Mouse (Mus musculus) liver, embryonic 14.5 days (tissue): Measurements from ENCODE around the gene Snx21. TPM values are rescaled to one million over a fixed set of nuclear protein-coding genes. Genes with fewer than 3 reads are reported as not detected.

Source experiments
- ATAC-seq: fragments of 200-750 bp; cut with Nextera tagmentation; 2 replicates; pipeline ENCODE4 v1.8.0; 2017; ENCODE audit warnings: moderate number of reproducible peaks, mild to moderate bottlenecking, moderate library complexity; ENCODE audit not compliant: insufficient read depth
- DNase-seq, 3 experiments: peaks; one replicate each; pipeline ENCODE4 v3.0.0-alpha.2; 2012 to 2013; ENCODE audit warnings: low read depth in 3 of 3, low spot score in 3 of 3
- H3K27ac ChIP-seq: fragments of 300-500 bp; sonication (generic); 2 replicates; pipeline ENCODE4 v1.5.1; 2014; ENCODE audit warnings: moderate library complexity, mild to moderate bottlenecking, control low read depth, inconsistent platforms
- H3K27me3 ChIP-seq: fragments of 300-500 bp; sonication (generic); 2 replicates; pipeline ENCODE4 v1.6.1; 2014; ENCODE audit warnings: mild to moderate bottlenecking, low read length, moderate library complexity; ENCODE audit not compliant: control insufficient read depth, insufficient read depth
- H3K36me3 ChIP-seq: fragments of 300-500 bp; sonication (generic); replicated peaks from 2 replicates; pipeline ENCODE4 v1.6.1; 2014; ENCODE audit warnings: low read depth; ENCODE audit not compliant: control insufficient read depth, insufficient read depth
- H3K4me1 ChIP-seq, 2 experiments: fragments of 200-500 bp in 1 of 2; fragments of 300-500 bp in 1 of 2; sonication (generic) in 1 of 2; replicated peaks; 2 replicates each; pipeline ENCODE4 v1.6.1; 2012 to 2014; ENCODE audit warnings: antibody characterized with exemption in 1 of 2, inconsistent platforms in 1 of 2, low read length in 1 of 2; ENCODE audit not compliant: control insufficient read depth in 2 of 2, insufficient read depth in 2 of 2
- H3K4me2 ChIP-seq: fragments of 300-500 bp; sonication (generic); 2 replicates; pipeline ENCODE4 v1.6.1; 2014; ENCODE audit warnings: low read depth, mild to moderate bottlenecking, control low read depth, moderate library complexity
- H3K4me3 ChIP-seq, 2 experiments: fragments of 200-500 bp in 1 of 2; fragments of 300-500 bp in 1 of 2; sonication (generic) in 1 of 2; 2 replicates each; pipeline ENCODE4 v1.5.1; 2012 to 2014; ENCODE audit warnings: low read depth in 2 of 2, low read length in 2 of 2, mild to moderate bottlenecking in 2 of 2, control low read depth in 1 of 2, inconsistent platforms in 1 of 2, moderate library complexity in 1 of 2; ENCODE audit not compliant: insufficient read depth in 1 of 2
- H3K9ac ChIP-seq: fragments of 300-500 bp; sonication (generic); replicated peaks from 2 replicates; pipeline ENCODE4 v1.6.1; 2014; ENCODE audit warnings: mild to moderate bottlenecking, control low read depth, moderate library complexity
- H3K9me3 ChIP-seq: fragments of 300-500 bp; sonication (generic); 2 replicates; pipeline ENCODE4 v1.6.1; 2016; ENCODE audit warnings: low read length, mixed read lengths; ENCODE audit not compliant: control insufficient read depth
- CTCF ChIP-seq: IDR thresholded peaks from 2 replicates; pipeline ENCODE4 v1.5.1; 2016; ENCODE audit warnings: antibody characterized with exemption, low read depth, control low read depth
- EP300 ChIP-seq: IDR thresholded peaks from 2 replicates; pipeline ENCODE4 v1.6.1; 2016; ENCODE audit warnings: antibody characterized with exemption, low read depth
- WGBS: fragments of 180-500 bp; shearing (Covaris S2); extraction: QIAGEN DNeasy Blood & Tissue Kit; methylation state at CpG from one replicate; pipeline ENCODE4 v1.1.7; 2014; ENCODE audit not compliant: insufficient replicate concordance; 5-methylcytosine and 5-hydroxymethylcytosine counted together
- polyA plus RNA-seq, 2 experiments: library from polyadenylated mRNA; depleted of rRNA in 1 of 2; stranded (reverse) in 1 of 2; unstranded in 1 of 2; fragments of >200 nt; fragmentation: Nextera tagmentation in 1 of 2; extraction: Ambion mirVana in 1 of 2; gene quantifications; 2 replicates each; pipeline versions ENCODE4 v1.2.1 to v1.2.3; 2012 to 2014

Snx21 gene
- polyA plus RNA-seq, 2 experiments, result 2.3 to 2.9 TPM

DNA sequence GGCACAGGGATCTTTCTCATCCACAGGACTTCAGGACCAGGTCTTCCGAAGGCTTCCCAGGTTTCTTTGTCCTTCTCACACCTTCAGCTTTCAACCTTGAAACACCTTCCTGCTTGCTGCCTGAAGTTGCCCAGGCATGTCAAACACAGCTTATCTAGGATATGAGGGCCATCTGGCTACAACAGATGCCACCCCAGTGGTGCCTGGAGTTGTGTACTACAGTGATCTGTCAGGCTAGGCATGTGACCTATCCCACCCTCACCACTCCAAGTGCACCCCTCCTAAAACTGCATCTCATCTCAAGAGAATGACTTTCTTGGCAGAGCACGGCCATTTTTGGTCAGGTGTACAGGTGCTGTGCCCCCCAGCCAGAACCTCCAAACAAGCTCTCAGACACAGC, 24.1 kb upstream of the Snx21 start:
- DNase-seq (peak; percentile 78 to 82 (median 81)), ATAC-seq (peak; percentile 88)
- Histone ChIP-seq H3K9ac (peak overlapping the region; percentile 73), H3K4me3 (no peak overlapping the region), H3K4me1 (peaks cover 53 to 59% of the 10 kb centered on the region in 2 experiments), H3K27me3 (no peaks in the 10 kb centered on the region), H3K27ac (peak overlapping the region; percentile 92), H3K9me3 (no peaks in the 10 kb centered on the region), H3K4me2 (peak overlapping the region; percentile 61), H3K36me3 (peaks cover 86% of the 10 kb centered on the region)
- WGBS, result 62% methylated on average over 2 of the region's 2 CpGs
- peak; percentile 94 for TF ChIP-seq EP300
- peak; percentile 3; the same call in 1 of the 2 replicates for TF ChIP-seq CTCF

GRCm38 (mm10) chr2:164761971-164762370, 23.7 kb upstream of the Snx21 start:
- H3K4me2 ChIP-seq, result peak overlapping the region; percentile 61
- TF ChIP-seq CTCF (no peak), EP300 (no peak)
- WGBS, result 75% methylated on average over 4 of the region's 4 CpGs

GRCm38 (mm10) chr2:164762593-164762992, 23.0 kb upstream of the Snx21 start:
- 79% methylated on average over 7 of the region's 7 CpGs for WGBS
- peaks cover 86% of the 10 kb centered on the region for H3K36me3 ChIP-seq
- H3K4me3 ChIP-seq, result no peak overlapping the region
- H3K27me3 ChIP-seq, result no peaks in the 10 kb centered on the region
- no peak for ATAC-seq
- H3K9ac ChIP-seq, result no peak overlapping the region; the same call in none of the 2 replicates
- peak overlapping the region; percentile 92 for H3K27ac ChIP-seq
- TF ChIP-seq CTCF (no peak), EP300 (no peak)
- H3K9me3 ChIP-seq, result no peaks in the 10 kb centered on the region
- H3K4me2 ChIP-seq, result peak overlapping the region; percentile 11; the same call in 1 of the 2 replicates
- peaks cover 53 to 59% of the 10 kb centered on the region in 2 experiments for H3K4me1 ChIP-seq
- DNase-seq, result no peak

More at GRCm38 (mm10) chr2:164761971-164762370, 23.7 kb upstream of the Snx21 start:
- Histone ChIP-seq H3K9ac (peak overlapping the region; percentile 73), H3K4me1 (peaks cover 53 to 59% of the 10 kb centered on the region in 2 experiments), H3K27ac (peak overlapping the region; percentile 92), H3K27me3 (no peaks in the 10 kb centered on the region), H3K9me3 (no peaks in the 10 kb centered on the region), H3K36me3 (peaks cover 86% of the 10 kb centered on the region), H3K4me3 (no peak overlapping the region)
- DNase-seq (no peak), ATAC-seq (peak; percentile 3; the same call in 1 of the 2 replicates)

GRCm38 (mm10) chr2:164765841-164766240, 19.8 kb upstream of the Snx21 start:
- WGBS, result 81% methylated on average over 3 of the region's 3 CpGs
- ATAC-seq (no peak), DNase-seq (no peak)
- Histone ChIP-seq H3K4me2 (no peak overlapping the region), H3K4me3 (no peak overlapping the region), H3K27me3 (no peaks in the 10 kb centered on the region), H3K4me1 (peaks cover 29 to 33% of the 10 kb centered on the region in 2 experiments), H3K9me3 (no peaks in the 10 kb centered on the region), H3K36me3 (peaks cover 72% of the 10 kb centered on the region), H3K27ac (peak overlapping the region; percentile 30), H3K9ac (no peak overlapping the region)
- TF ChIP-seq CTCF (no peak), EP300 (no peak)

- no peaks in the 10 kb centered on the region for H3K27me3 ChIP-seq
- TF ChIP-seq CTCF, result no peak
- no peak for TF ChIP-seq EP300
- H3K36me3 ChIP-seq, result peaks cover 73% of the 10 kb centered on the region
- DNase-seq (no peak), ATAC-seq (no peak)
- H3K4me3 ChIP-seq, result 0 out of 4 replicates have a peak overlapping the region, but pooled peaks of 1 of the 2 experiments have one; percentile 1
- H3K4me1 ChIP-seq, result peaks cover 21 to 27% of the 10 kb centered on the region in 2 experiments
- H3K27ac ChIP-seq, result peak overlapping the region; percentile 44
- H3K9me3 ChIP-seq, result no peaks in the 10 kb centered on the region
- H3K9ac ChIP-seq, result no peak overlapping the region
- WGBS, result 89% methylated on average over 15 of the region's 15 CpGs
- H3K4me2 ChIP-seq, result peak overlapping the region; percentile 75
These were observed 17.6 kb upstream of the Snx21 start for GRCm38 (mm10) chr2:164767812-164768540.
